Mouse (Mus musculus) embryo, embryonic 9.5 days (tissue): ENCODE data around the gene Ntsr2.
"Not testable (repeated sequence)": the region's sequence is repeated elsewhere in the genome, so short reads cannot be mapped to it uniquely, and the experiment has no call there.

Experiments used
- DNase-seq: peaks from one replicate; pipeline ENCODE4 v3.0.0-alpha.2; 2017; ENCODE audit errors: extremely low spot score

Ntsr2 gene

DNA sequence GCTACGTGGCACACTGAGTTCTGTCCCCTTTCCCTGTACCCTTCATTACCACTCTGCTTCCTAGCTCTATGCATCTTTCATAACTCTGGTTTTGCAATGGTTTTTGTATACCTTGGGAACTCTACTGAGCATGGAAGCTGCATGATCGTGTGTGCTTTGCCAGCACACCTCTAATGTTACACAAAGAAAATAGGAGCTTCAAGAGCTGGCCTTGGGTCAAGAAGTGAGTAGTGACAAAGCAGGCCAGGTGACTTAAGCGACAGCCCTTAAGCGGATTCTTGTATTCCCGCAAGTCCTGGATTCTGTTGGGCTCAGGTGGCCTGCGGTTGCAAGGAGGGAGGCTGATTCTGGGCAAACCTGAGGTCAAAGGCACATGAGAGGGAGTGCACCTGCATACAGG is 4.9 kb upstream of the Ntsr2 start:
- DNase-seq = no peak

GRCm38 (mm10) chr12:16649819-16650218 is 3.4 kb upstream of the Ntsr2 start:
- no peak for DNase-seq

- DNase-seq = no peak
Measured at GRCm38 (mm10) chr12:16655604-16656003, 2.4 kb downstream of the Ntsr2 start.

DNA sequence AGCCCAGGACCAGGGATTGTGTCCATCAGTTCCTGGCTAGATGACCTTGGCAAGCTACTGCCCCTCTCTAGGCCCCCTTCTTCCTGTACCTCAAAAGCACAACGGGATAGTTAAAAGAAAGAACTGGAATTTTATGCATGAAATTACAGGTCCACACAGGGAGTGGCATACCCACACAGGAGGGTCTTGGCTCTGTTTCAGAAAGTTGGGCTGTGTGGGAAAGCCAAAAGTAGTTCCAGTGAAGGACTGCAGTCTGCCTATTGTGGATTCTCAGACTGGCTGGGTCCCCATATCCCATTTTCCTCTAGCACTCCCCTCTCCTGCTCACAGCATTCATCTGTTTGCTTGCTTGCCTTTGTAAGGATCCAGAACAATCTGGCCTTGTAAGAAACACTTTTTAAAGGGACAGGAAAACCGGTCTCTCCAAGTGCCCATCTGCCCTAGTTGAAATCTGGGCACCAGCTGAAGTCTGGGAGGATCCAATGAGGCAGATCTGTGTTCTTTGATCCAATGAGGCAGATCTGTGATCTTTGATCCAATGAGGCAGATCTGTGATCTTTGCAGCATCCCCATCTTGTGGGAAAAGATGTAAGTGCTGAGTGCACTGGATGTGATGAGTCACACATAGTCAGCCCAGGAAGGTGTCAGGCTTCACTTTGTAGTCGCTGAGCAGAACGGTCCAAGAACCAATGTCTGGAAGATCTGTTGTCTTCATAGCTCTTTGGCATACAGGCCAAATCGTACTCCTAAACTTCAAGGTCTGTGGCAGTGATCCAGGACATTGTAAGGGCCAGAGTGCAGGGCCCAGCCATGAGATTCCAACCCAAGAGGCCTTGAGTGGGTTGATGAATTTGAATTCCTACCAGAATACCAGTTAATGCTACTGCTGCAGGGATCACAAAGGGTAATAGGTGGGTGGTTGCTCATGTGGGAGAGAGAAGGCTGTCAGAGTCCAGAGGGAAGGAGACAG is 4.0 kb downstream of the Ntsr2 start:
- no peak for DNase-seq

DNA sequence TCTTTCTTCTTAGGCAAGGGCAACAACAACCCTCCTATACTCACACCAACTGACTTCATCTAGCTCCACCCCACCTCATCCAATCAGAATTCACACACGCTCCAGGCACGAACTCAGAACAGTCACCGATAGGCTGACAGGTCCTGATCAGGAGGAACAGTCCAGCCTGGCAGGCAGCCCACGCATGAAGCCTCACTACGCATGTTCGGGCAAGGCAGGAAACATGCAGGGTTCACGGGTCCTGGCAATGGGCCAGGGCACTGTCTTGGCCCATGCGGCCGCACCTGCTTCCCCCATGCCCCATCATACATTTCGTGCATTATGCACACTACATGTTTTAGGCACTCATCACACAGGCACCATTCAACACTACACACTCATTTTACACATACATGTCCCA is 8.3 kb downstream of the Ntsr2 start:
- DNase-seq = no peak

DNA sequence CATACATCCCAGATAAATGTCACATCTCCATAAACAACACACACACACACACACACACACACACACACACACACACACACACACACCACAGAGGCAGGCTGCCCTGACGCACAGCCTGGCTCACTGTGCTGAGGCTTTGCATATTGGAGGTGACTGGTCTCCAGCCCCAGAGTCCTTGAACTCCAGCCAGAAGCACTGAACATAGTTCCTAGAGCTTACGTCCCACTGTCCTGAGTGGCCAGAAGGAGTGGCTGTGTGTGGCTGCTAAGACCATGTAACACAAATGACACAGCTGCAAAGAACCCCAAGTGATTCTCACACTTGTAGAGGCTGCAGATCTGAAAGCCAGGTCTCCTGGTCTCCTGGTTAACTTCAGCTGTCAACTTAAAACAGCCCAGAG is 8.8 kb downstream of the Ntsr2 start:
- DNase-seq = no peak

GRCm38 (mm10) chr12:16662955-16663585 is 9.9 kb downstream of the Ntsr2 start:
- no peak for DNase-seq

GRCm38 (mm10) chr12:16665022-16665421 is 11.8 kb downstream of the Ntsr2 start:
- DNase-seq = peak; percentile 44

GRCm38 (mm10) chr12:16669176-16669575 is 16.0 kb downstream of the Ntsr2 start:
- no peak for DNase-seq

GRCm38 (mm10) chr12:16672246-16672645 is 19.1 kb downstream of the Ntsr2 start:
- DNase-seq = no peak

- DNase-seq = no peak
Measured at GRCm38 (mm10) chr12:16690631-16691030, 37.4 kb downstream of the Ntsr2 start.

- no peak for DNase-seq
Measured at GRCm38 (mm10) chr12:16694783-16695182, 41.6 kb downstream of the Ntsr2 start.

GRCm38 (mm10) chr12:16695252-16695651 is 42.1 kb downstream of the Ntsr2 start:
- DNase-seq = not testable (repeated sequence)

DNA sequence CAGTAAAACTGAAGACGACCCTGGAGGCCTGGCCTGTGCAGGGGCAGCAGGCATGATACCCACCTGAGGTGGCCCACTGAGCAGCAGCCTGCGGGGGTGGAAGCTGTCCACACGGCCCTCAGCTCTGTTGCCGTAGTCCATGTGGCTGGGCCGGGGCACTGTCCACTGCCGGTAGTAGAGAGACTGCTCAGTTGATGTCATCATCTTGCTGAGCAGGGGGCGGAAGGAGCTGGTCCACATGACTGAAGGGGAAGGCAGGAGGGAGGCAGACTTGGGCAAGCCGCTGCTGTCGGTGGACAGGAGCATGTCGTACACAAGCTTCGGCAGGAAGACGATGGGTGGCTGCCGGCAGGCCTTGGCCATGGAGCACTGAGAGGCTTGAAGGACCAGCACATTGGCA is 43.0 kb downstream of the Ntsr2 start:
- DNase-seq = no peak

GRCm38 (mm10) chr12:16698691-16699090 is 45.5 kb downstream of the Ntsr2 start:
- no peak for DNase-seq
